Mouse (Mus musculus): ENCODE measurements at regions not wholly inside any gene's neighbourhood (a gene's known extent, or its start where the extent isn't known, plus 50 kb on each side); places are given as distances from the start of the nearest gene placed in this dataset.
"Not testable (repeated sequence)": the region's sequence is repeated elsewhere in the genome, so short reads cannot be mapped to it uniquely, and the experiment has no call there.

DNA sequence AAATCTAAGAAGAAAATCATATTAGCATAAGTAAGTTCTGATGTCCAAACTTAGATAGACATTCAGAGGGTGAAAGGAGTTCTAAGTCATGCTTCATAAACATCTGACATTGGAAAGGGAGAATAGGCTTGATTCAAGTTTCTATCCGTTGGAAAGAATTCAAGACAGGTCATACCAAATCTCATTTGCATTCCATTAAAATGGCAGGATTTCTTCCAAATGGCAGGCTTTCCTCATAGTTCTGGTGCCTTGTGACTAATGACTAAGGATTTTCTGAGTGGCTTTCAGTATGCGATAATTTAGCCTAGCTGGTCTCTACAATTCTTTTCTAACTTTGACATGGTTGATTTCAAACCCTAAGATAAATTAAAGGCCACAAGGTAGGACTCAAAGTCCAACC is 1466.9 kb downstream of the Zfp704 start:
- Histone ChIP-seq H3K27me3 (no peaks in the 10 kb centered on the region), H3K27ac (no peak overlapping the region), H3K36me3 (no peaks in the 10 kb centered on the region), H3K4me2 (no peak overlapping the region), H3K9me3 (peaks cover 11% of the 10 kb centered on the region; the same call in 1 of the 2 replicates), H3K4me3 (replicated peaks) (no peak overlapping the region), H3K4me1 (replicated peaks) (no peaks in the 10 kb centered on the region), H3K9ac (replicated peaks) (no peak overlapping the region)
- no peak for ATAC-seq (ENCODE audit: insufficient number of reproducible peaks, insufficient read depth, low FRiP score, low TSS enrichment, low read depth)
- WGBS = 82% methylated on average over 2 of the region's 2 CpGs

DNA sequence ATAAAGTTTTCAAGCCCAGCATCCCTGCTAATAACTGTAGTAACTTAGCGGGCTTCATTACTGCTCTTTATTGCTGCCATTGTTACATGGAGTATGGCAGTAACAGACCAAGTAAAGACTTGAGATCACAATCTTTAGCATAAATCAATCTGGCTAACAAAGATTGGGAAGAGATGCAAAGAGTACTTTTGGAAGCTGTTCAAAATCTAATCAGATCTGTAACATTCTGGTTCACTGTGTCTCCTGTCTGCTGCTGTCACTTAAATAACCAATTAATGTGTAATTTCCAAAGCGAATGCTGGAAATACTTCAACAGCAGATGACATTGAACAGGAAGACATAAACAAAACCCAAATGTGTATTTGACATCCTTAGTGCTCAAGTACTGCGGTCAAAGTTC is 1467.7 kb downstream of the Zfp704 start:
- H3K4me1 ChIP-seq (replicated peaks) = no peaks in the 10 kb centered on the region
- no peak overlapping the region for H3K27ac ChIP-seq
- no peak for ATAC-seq (ENCODE audit: insufficient number of reproducible peaks, insufficient read depth, low FRiP score, low TSS enrichment, low read depth)
- H3K27me3 ChIP-seq = no peaks in the 10 kb centered on the region
- no peak overlapping the region for H3K4me3 ChIP-seq (replicated peaks)
- H3K4me2 ChIP-seq = no peak overlapping the region
- no peaks in the 10 kb centered on the region for H3K36me3 ChIP-seq
- H3K9ac ChIP-seq (replicated peaks) = no peak overlapping the region
- peaks cover 4% of the 10 kb centered on the region; the same call in 1 of the 2 replicates for H3K9me3 ChIP-seq
- 84% methylated on average over 3 of the region's 3 CpGs for WGBS

- no peaks in the 10 kb centered on the region for H3K27me3 ChIP-seq
- H3K4me2 ChIP-seq = no peak overlapping the region
- H3K36me3 ChIP-seq = no peaks in the 10 kb centered on the region
- H3K4me1 ChIP-seq (replicated peaks) = no peaks in the 10 kb centered on the region
- 52% methylated on average over 2 of the region's 2 CpGs for WGBS
- no peak overlapping the region for H3K27ac ChIP-seq
- no peak overlapping the region for H3K4me3 ChIP-seq (replicated peaks)
- ATAC-seq (ENCODE audit: insufficient number of reproducible peaks, insufficient read depth, low FRiP score, low TSS enrichment, low read depth) = no peak
- H3K9me3 ChIP-seq = no peaks in the 10 kb centered on the region
- no peak overlapping the region for H3K9ac ChIP-seq (replicated peaks)
Measured at GRCm38 (mm10) chr3:8141664-8142084, 1468.2 kb downstream of the Zfp704 start.

GRCm38 (mm10) chr3:8123641-8124040 is 1486.2 kb downstream of the Zfp704 start:
- not testable (repeated sequence) for H3K4me2 ChIP-seq; H3K36me3 ChIP-seq; H3K4me3 ChIP-seq (replicated peaks); H3K27me3 ChIP-seq; H3K4me1 ChIP-seq (replicated peaks); ATAC-seq (ENCODE audit: insufficient number of reproducible peaks, insufficient read depth, low FRiP score, low TSS enrichment, low read depth); H3K9ac ChIP-seq (replicated peaks); H3K9me3 ChIP-seq; H3K27ac ChIP-seq
- 56% methylated on average over 1 of the region's 1 CpGs for WGBS

- Histone ChIP-seq H3K27me3 (no peaks in the 10 kb centered on the region), H3K4me1 (replicated peaks) (no peaks in the 10 kb centered on the region), H3K27ac (no peak overlapping the region), H3K9ac (replicated peaks) (no peak overlapping the region), H3K4me2 (no peak overlapping the region), H3K36me3 (no peaks in the 10 kb centered on the region), H3K9me3 (no peaks in the 10 kb centered on the region), H3K4me3 (replicated peaks) (no peak overlapping the region)
- 68% methylated on average over 3 of the region's 3 CpGs for WGBS
- no peak for ATAC-seq (ENCODE audit: insufficient number of reproducible peaks, insufficient read depth, low FRiP score, low TSS enrichment, low read depth)
Measured at GRCm38 (mm10) chr3:8123141-8123540, 1486.7 kb downstream of the Zfp704 start.

- 85% methylated on average over 1 of the region's 1 CpGs for WGBS
- Histone ChIP-seq H3K9me3 (no peaks in the 10 kb centered on the region), H3K27me3 (no peaks in the 10 kb centered on the region), H3K36me3 (no peaks in the 10 kb centered on the region), H3K9ac (replicated peaks) (no peak overlapping the region), H3K4me3 (replicated peaks) (no peak overlapping the region), H3K27ac (no peak overlapping the region), H3K4me1 (replicated peaks) (no peaks in the 10 kb centered on the region), H3K4me2 (no peak overlapping the region)
- no peak for ATAC-seq (ENCODE audit: insufficient number of reproducible peaks, insufficient read depth, low FRiP score, low TSS enrichment, low read depth)
Measured at GRCm38 (mm10) chr3:8098291-8098690, 1478.0 kb upstream of the 1700008P02Rik start.

- Histone ChIP-seq H3K36me3 (no peaks in the 10 kb centered on the region), H3K4me2 (no peak overlapping the region), H3K27ac (no peak overlapping the region), H3K4me3 (replicated peaks) (no peak overlapping the region), H3K27me3 (no peaks in the 10 kb centered on the region), H3K9me3 (no peaks in the 10 kb centered on the region), H3K4me1 (replicated peaks) (no peaks in the 10 kb centered on the region), H3K9ac (replicated peaks) (no peak overlapping the region)
- ATAC-seq (ENCODE audit: insufficient number of reproducible peaks, insufficient read depth, low FRiP score, low TSS enrichment, low read depth) = no peak
- 78% methylated on average over 2 of the region's 2 CpGs for WGBS
Measured at GRCm38 (mm10) chr3:8084749-8085148, 1464.5 kb upstream of the 1700008P02Rik start.

- ATAC-seq (ENCODE audit: insufficient number of reproducible peaks, insufficient read depth, low FRiP score, low TSS enrichment, low read depth) = no peak
- Histone ChIP-seq H3K27me3 (no peaks in the 10 kb centered on the region), H3K27ac (no peak overlapping the region), H3K4me2 (no peak overlapping the region), H3K9ac (replicated peaks) (no peak overlapping the region), H3K36me3 (no peaks in the 10 kb centered on the region), H3K4me1 (replicated peaks) (no peaks in the 10 kb centered on the region), H3K4me3 (replicated peaks) (no peak overlapping the region), H3K9me3 (no peaks in the 10 kb centered on the region)
Measured at GRCm38 (mm10) chr3:8053711-8054110, 1433.5 kb upstream of the 1700008P02Rik start.

DNA sequence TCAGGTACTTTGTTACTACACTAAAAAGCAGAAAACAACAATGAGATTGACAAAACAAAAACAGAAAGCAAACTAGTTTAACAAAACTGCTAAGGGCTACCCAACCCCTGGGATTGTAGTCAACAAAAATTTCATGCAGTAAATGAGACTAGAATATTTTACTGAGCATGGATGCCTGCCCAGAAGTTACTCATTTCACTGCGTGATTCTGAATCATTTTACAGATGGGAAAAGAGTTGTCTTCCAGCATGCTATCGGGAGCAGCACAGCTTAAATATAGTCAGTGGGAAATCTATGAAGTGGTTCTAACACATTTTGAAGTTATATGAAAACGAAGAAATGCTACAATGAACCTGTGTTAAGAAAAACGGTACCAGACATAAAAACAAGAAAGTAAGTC is 1430.9 kb upstream of the 1700008P02Rik start:
- no peak for ATAC-seq (ENCODE audit: insufficient number of reproducible peaks, insufficient read depth, low FRiP score, low TSS enrichment, low read depth)
- no peaks in the 10 kb centered on the region for H3K4me1 ChIP-seq (replicated peaks)
- H3K27me3 ChIP-seq = no peaks in the 10 kb centered on the region
- no peak overlapping the region for H3K27ac ChIP-seq
- H3K9me3 ChIP-seq = no peaks in the 10 kb centered on the region
- no peak overlapping the region for H3K9ac ChIP-seq (replicated peaks)
- no peak overlapping the region for H3K4me2 ChIP-seq
- 85% methylated on average over 4 of the region's 4 CpGs for WGBS
- H3K4me3 ChIP-seq (replicated peaks) = no peak overlapping the region
- no peaks in the 10 kb centered on the region for H3K36me3 ChIP-seq

DNA sequence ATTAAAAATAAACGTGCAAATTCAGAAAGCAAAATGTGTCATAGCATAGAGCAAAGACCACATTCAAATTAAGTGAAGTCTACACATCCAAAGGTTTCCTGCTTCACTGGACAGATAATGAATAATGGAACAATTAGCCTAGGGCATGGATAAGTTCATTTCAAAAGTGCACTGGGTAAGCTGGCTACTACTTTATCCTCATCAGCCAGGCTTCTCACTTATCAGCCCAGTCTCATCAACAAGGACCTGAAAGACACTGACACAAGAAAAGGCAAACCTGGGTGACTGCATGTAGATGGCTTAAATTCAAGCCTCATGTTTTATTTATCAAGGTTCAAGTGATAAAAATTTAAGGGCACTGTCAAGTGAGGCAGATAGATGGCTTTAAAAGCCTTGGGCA is 1429.5 kb upstream of the 1700008P02Rik start:
- no peak overlapping the region for H3K27ac ChIP-seq
- WGBS = 77% methylated on average over 1 of the region's 1 CpGs
- no peak overlapping the region for H3K4me3 ChIP-seq (replicated peaks)
- H3K9ac ChIP-seq (replicated peaks) = no peak overlapping the region
- no peaks in the 10 kb centered on the region for H3K36me3 ChIP-seq
- H3K4me2 ChIP-seq = no peak overlapping the region
- ATAC-seq (ENCODE audit: insufficient number of reproducible peaks, insufficient read depth, low FRiP score, low TSS enrichment, low read depth) = no peak
- no peaks in the 10 kb centered on the region for H3K27me3 ChIP-seq
- H3K4me1 ChIP-seq (replicated peaks) = no peaks in the 10 kb centered on the region
- H3K9me3 ChIP-seq = no peaks in the 10 kb centered on the region

DNA sequence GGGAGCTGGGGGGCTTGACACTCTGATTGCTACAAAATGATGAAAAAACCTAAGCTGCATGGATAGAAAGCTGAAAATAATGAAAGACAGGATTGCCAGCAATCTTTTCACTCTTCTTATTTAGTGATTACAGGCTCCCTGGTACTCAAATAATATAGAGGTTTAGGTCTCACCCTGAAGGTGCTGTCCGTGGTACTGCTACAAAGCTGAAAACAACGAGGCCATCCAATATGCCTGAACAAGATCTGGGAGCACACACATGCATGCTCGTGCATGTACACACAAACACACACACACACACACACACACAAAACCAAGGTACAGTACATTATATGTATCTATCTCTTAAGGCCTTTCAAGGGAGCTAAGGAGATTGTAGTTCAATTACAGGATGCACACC is 1426.1 kb upstream of the 1700008P02Rik start:
- Histone ChIP-seq H3K9ac (replicated peaks) (no peak overlapping the region), H3K27ac (no peak overlapping the region), H3K4me2 (no peak overlapping the region), H3K4me3 (replicated peaks) (no peak overlapping the region), H3K9me3 (no peaks in the 10 kb centered on the region), H3K36me3 (no peaks in the 10 kb centered on the region), H3K27me3 (no peaks in the 10 kb centered on the region), H3K4me1 (replicated peaks) (no peaks in the 10 kb centered on the region)
- WGBS = 60% methylated on average over 3 of the region's 3 CpGs
- no peak for ATAC-seq (ENCODE audit: insufficient number of reproducible peaks, insufficient read depth, low FRiP score, low TSS enrichment, low read depth)

- Histone ChIP-seq H3K9ac (replicated peaks) (no peak overlapping the region), H3K36me3 (no peaks in the 10 kb centered on the region)
Measured at GRCm38 (mm10) chr3:8036697-8037096, 1416.5 kb upstream of the 1700008P02Rik start.

More at GRCm38 (mm10) chr3:8036697-8037096, 1416.5 kb upstream of the 1700008P02Rik start:
- Histone ChIP-seq H3K27ac (no peak overlapping the region), H3K4me2 (no peak overlapping the region), H3K4me3 (replicated peaks) (no peak overlapping the region), H3K4me1 (replicated peaks) (peaks cover 11% of the 10 kb centered on the region), H3K9me3 (no peaks in the 10 kb centered on the region), H3K27me3 (no peaks in the 10 kb centered on the region)
- ATAC-seq (ENCODE audit: insufficient number of reproducible peaks, insufficient read depth, low FRiP score, low TSS enrichment, low read depth) = peak; percentile 56; the same call in 1 of the 2 replicates
- WGBS = 12% methylated on average over 1 of the region's 1 CpGs
